Mouse (Mus musculus) heart, postnatal 0 days (tissue): ENCODE results near the gene Gm47841. TPM values are rescaled to one million over a fixed set of nuclear protein-coding genes. Genes with fewer than 3 reads are reported as not detected.

Experiments used
- ATAC-seq: fragments of 200-750 bp; cut with Nextera tagmentation; 2 replicates; pipeline ENCODE4 v1.8.0; 2017; ENCODE audit warnings: low read depth, moderate number of reproducible peaks, moderate library complexity; ENCODE audit not compliant: insufficient read depth
- DNase-seq: peaks from one replicate; pipeline ENCODE4 v3.0.0-alpha.2; 2016; ENCODE audit warnings: low spot score
- H3K27ac ChIP-seq: fragments of 300-500 bp; sonication (generic); 2 replicates; pipeline ENCODE4 v1.5.1; 2014; ENCODE audit warnings: low read depth, mild to moderate bottlenecking
- H3K27me3 ChIP-seq: fragments of 300-500 bp; sonication (generic); 2 replicates; pipeline ENCODE4 v1.6.1; 2014; ENCODE audit warnings: low read length, mixed read lengths; ENCODE audit not compliant: control insufficient read depth, insufficient read depth
- H3K36me3 ChIP-seq: fragments of 300-500 bp; sonication (generic); replicated peaks from 2 replicates; pipeline ENCODE4 v1.6.1; 2014; ENCODE audit warnings: low read length, mixed read lengths; ENCODE audit not compliant: control insufficient read depth, insufficient read depth
- H3K4me1 ChIP-seq: fragments of 300-500 bp; sonication (generic); 2 replicates; pipeline ENCODE4 v1.6.1; 2014; ENCODE audit warnings: antibody characterized with exemption; ENCODE audit not compliant: control insufficient read depth, insufficient read depth
- H3K4me2 ChIP-seq: fragments of 300-500 bp; sonication (generic); 2 replicates; pipeline ENCODE4 v1.6.1; 2014; ENCODE audit warnings: low read depth, mild to moderate bottlenecking, low read length, moderate library complexity
- H3K4me3 ChIP-seq: fragments of 300-500 bp; sonication (generic); 2 replicates; pipeline ENCODE4 v1.5.1; 2014; ENCODE audit warnings: low read depth, low read length
- H3K9ac ChIP-seq: fragments of 300-500 bp; sonication (generic); replicated peaks from 2 replicates; pipeline ENCODE4 v1.6.1; 2014; ENCODE audit warnings: low read depth, low read length, mixed read lengths
- H3K9me3 ChIP-seq: fragments of 300-500 bp; sonication (generic); replicated peaks from 2 replicates; pipeline ENCODE4 v1.6.1; 2016; ENCODE audit warnings: low read length; ENCODE audit not compliant: control insufficient read depth
- CTCF ChIP-seq: IDR thresholded peaks from 2 replicates; pipeline ENCODE4 v1.5.1; 2016; ENCODE audit warnings: antibody characterized with exemption, control low read depth, low read depth
- EP300 ChIP-seq: IDR thresholded peaks from 2 replicates; pipeline ENCODE4 v1.6.1; 2016; ENCODE audit warnings: antibody characterized with exemption, low read depth
- WGBS: fragments of 180-500 bp; shearing (Covaris S2); extraction: QIAGEN DNeasy Blood & Tissue Kit; methylation state at CpG from one replicate; pipeline ENCODE4 v1.1.7; 2014; 5-methylcytosine and 5-hydroxymethylcytosine counted together
- polyA plus RNA-seq: library from polyadenylated mRNA; unstranded; fragments of >200 nt; fragmentation: Nextera tagmentation; extraction: Ambion mirVana; gene quantifications from 2 replicates; pipeline ENCODE4 v1.2.1, GENCODE M21; 2015
- total RNA-seq: library from RNA; depleted of rRNA; stranded (reverse); fragments of >200 nt; gene quantifications from 2 replicates; pipeline ENCODE4 v1.2.3, GENCODE M21; 2014; ENCODE audit warnings: low replicate concordance

The Gm47841 gene
- total and polyA plus RNA-seq, 2 experiments from 2014 or later, result not detected

- Histone ChIP-seq H3K4me1 (peaks cover 4% of the 10 kb centered on the region; the same call in 1 of the 2 replicates), H3K36me3 (no peaks in the 10 kb centered on the region), H3K4me3 (peak overlapping the region; percentile 63), H3K9ac (peak overlapping the region; percentile 74), H3K9me3 (no peaks in the 10 kb centered on the region), H3K27ac (peak overlapping the region; percentile 69), H3K27me3 (peaks cover 40% of the 10 kb centered on the region), H3K4me2 (peak overlapping the region; percentile 91)
- no peak for DNase-seq
- no peak for ATAC-seq
- TF ChIP-seq CTCF (no peak), EP300 (no peak)
- 3% methylated on average over 34 of the region's 34 CpGs for whole genome bisulfite sequencing
Measured at GRCm38 (mm10) chr15:101077001-101077812, 30.0 kb upstream of the Gm47841 start.

- Histone ChIP-seq H3K9ac (no peak overlapping the region), H3K27me3 (peaks cover 40% of the 10 kb centered on the region), H3K4me2 (peak overlapping the region; percentile 91), H3K4me1 (peaks cover 4% of the 10 kb centered on the region; the same call in 1 of the 2 replicates), H3K4me3 (peak overlapping the region; percentile 63), H3K36me3 (no peaks in the 10 kb centered on the region), H3K27ac (no peak overlapping the region), H3K9me3 (no peaks in the 10 kb centered on the region)
- WGBS, result 22% methylated on average over 26 of the region's 26 CpGs
- no peak for ATAC-seq
- no peak for DNase-seq
- TF ChIP-seq EP300 (no peak), CTCF (no peak)
Measured at GRCm38 (mm10) chr15:101076071-101077000, 29.1 kb upstream of the Gm47841 start.

GRCm38 (mm10) chr15:101075656-101076055 is 28.5 kb upstream of the Gm47841 start:
- DNase-seq, result no peak
- Histone ChIP-seq H3K36me3 (no peaks in the 10 kb centered on the region), H3K4me1 (peaks cover 4% of the 10 kb centered on the region; the same call in 1 of the 2 replicates), H3K9me3 (no peaks in the 10 kb centered on the region), H3K4me2 (no peak overlapping the region), H3K4me3 (no peak overlapping the region), H3K9ac (no peak overlapping the region), H3K27ac (no peak overlapping the region), H3K27me3 (peaks cover 40% of the 10 kb centered on the region)
- 59% methylated on average over 5 of the region's 5 CpGs for WGBS
- no peak for TF ChIP-seq CTCF
- no peak for TF ChIP-seq EP300
- no peak for ATAC-seq

- ATAC-seq (no peak), DNase-seq (no peak)
- H3K9ac ChIP-seq, result no peak overlapping the region
- peaks cover 40% of the 10 kb centered on the region for H3K27me3 ChIP-seq
- 67% methylated on average over 4 of the region's 4 CpGs for WGBS
- H3K36me3 ChIP-seq, result no peaks in the 10 kb centered on the region
- no peak overlapping the region for H3K27ac ChIP-seq
- no peak overlapping the region for H3K4me3 ChIP-seq
- no peak for TF ChIP-seq EP300
- no peak for TF ChIP-seq CTCF
- peaks cover 4% of the 10 kb centered on the region; the same call in 1 of the 2 replicates for H3K4me1 ChIP-seq
- H3K4me2 ChIP-seq, result no peak overlapping the region
- H3K9me3 ChIP-seq, result no peaks in the 10 kb centered on the region
Measured at GRCm38 (mm10) chr15:101075150-101075549, 28.0 kb upstream of the Gm47841 start.

GRCm38 (mm10) chr15:101074067-101074466 is 26.9 kb upstream of the Gm47841 start:
- H3K27ac ChIP-seq, result no peak overlapping the region
- no peak overlapping the region for H3K9ac ChIP-seq
- no peak for ATAC-seq
- H3K4me1 ChIP-seq, result peaks cover 4% of the 10 kb centered on the region; the same call in 1 of the 2 replicates
- no peak for DNase-seq
- no peak for TF ChIP-seq CTCF
- no peaks in the 10 kb centered on the region for H3K36me3 ChIP-seq
- H3K27me3 ChIP-seq, result peaks cover 30% of the 10 kb centered on the region
- no peak overlapping the region for H3K4me3 ChIP-seq
- H3K9me3 ChIP-seq, result no peaks in the 10 kb centered on the region
- H3K4me2 ChIP-seq, result no peak overlapping the region
- WGBS, result 74% methylated on average over 5 of the region's 5 CpGs
